Mouse (Mus musculus): ENCODE data around the gene Capns2. TPM values are rescaled to one million over a fixed set of nuclear protein-coding genes. Genes with fewer than 3 reads are reported as not detected.

Capns2 gene
- polyA plus RNA-seq, 1 experiment from 2014 or later: 0.16 TPM

- Histone ChIP-seq H3K4me1 (replicated peaks; ENCODE audit: control insufficient read depth, insufficient read depth, low read length) (no peaks in the 10 kb centered on the region), H3K27me3 (replicated peaks; ENCODE audit: control insufficient read depth, insufficient read depth, low read length) (no peaks in the 10 kb centered on the region), H3K9me3 (ENCODE audit: control insufficient read depth) (no peaks in the 10 kb centered on the region), H3K27ac (ENCODE audit: low read depth, low read length) (no peak overlapping the region), H3K4me3 (ENCODE audit: low read depth, low read length) (no peak overlapping the region), H3K36me3 (ENCODE audit: control insufficient read depth, insufficient read depth) (no peaks in the 10 kb centered on the region), H3K9ac (ENCODE audit: low read depth, low read length) (no peak overlapping the region), H3K4me2 (replicated peaks; ENCODE audit: low read depth) (no peak overlapping the region)
- 84% methylated on average over 3 of the region's 3 CpGs for WGBS
- TF ChIP-seq CTCF (IDR thresholded peaks at IDR 0.05; ENCODE audit: low read depth): no peak
- ATAC-seq: no peak
Observed at GRCm38 (mm10) chr8:92916082-92916481, 14.9 kb downstream of the Capns2 start.

DNA sequence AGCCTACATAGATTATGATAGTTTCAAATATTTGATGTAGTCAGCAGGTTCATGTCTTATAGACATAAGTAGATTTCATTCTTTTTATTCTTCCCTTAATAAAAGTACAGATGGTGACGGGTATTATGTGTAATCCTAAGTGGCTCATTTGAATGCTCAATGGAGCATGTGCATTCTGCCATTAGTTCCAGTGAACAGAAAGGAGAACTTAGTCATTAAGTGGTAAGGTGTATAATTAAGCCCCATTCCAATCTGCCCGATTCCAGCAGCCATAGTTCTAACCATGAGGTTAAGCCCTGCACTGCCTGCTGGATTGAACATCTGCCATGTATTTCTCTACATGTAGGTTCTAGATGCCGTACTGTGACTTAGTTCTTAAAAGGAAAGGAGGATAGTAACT is 20.6 kb downstream of the Capns2 start:
- Histone ChIP-seq H3K27ac (ENCODE audit: low read depth, low read length) (no peak overlapping the region), H3K4me3 (ENCODE audit: low read depth, low read length) (no peak overlapping the region), H3K36me3 (ENCODE audit: control insufficient read depth, insufficient read depth) (no peaks in the 10 kb centered on the region), H3K27me3 (replicated peaks; ENCODE audit: control insufficient read depth, insufficient read depth, low read length) (no peaks in the 10 kb centered on the region), H3K9ac (ENCODE audit: low read depth, low read length) (no peak overlapping the region), H3K4me1 (replicated peaks; ENCODE audit: control insufficient read depth, insufficient read depth, low read length) (no peaks in the 10 kb centered on the region), H3K4me2 (replicated peaks; ENCODE audit: low read depth) (no peak overlapping the region), H3K9me3 (ENCODE audit: control insufficient read depth) (no peaks in the 10 kb centered on the region)
- ATAC-seq: no peak
- WGBS: 93% methylated on average over 3 of the region's 3 CpGs
- no peak for TF ChIP-seq CTCF (IDR thresholded peaks at IDR 0.05; ENCODE audit: low read depth)

GRCm38 (mm10) chr8:92928986-92929385 is 27.8 kb downstream of the Capns2 start:
- no peak overlapping the region for H3K4me2 ChIP-seq (replicated peaks; ENCODE audit: low read depth)
- no peak overlapping the region for H3K4me3 ChIP-seq (ENCODE audit: low read depth, low read length)
- no peak overlapping the region for H3K27ac ChIP-seq (ENCODE audit: low read depth, low read length)
- H3K4me1 ChIP-seq (replicated peaks; ENCODE audit: control insufficient read depth, insufficient read depth, low read length): no peaks in the 10 kb centered on the region
- no peaks in the 10 kb centered on the region for H3K9me3 ChIP-seq (ENCODE audit: control insufficient read depth)
- H3K9ac ChIP-seq (ENCODE audit: low read depth, low read length): no peak overlapping the region
- TF ChIP-seq CTCF (IDR thresholded peaks at IDR 0.05; ENCODE audit: low read depth): no peak
- H3K36me3 ChIP-seq (ENCODE audit: control insufficient read depth, insufficient read depth): no peaks in the 10 kb centered on the region
- no peaks in the 10 kb centered on the region for H3K27me3 ChIP-seq (replicated peaks; ENCODE audit: control insufficient read depth, insufficient read depth, low read length)
- ATAC-seq: no peak
- 63% methylated on average over 4 of the region's 4 CpGs for WGBS

GRCm38 (mm10) chr8:92938056-92938455 is 36.8 kb downstream of the Capns2 start:
- no peak overlapping the region for H3K4me3 ChIP-seq (ENCODE audit: low read depth, low read length)
- no peaks in the 10 kb centered on the region for H3K36me3 ChIP-seq (ENCODE audit: control insufficient read depth, insufficient read depth)
- no peak for ATAC-seq
- H3K27me3 ChIP-seq (replicated peaks; ENCODE audit: control insufficient read depth, insufficient read depth, low read length): no peaks in the 10 kb centered on the region
- TF ChIP-seq CTCF (IDR thresholded peaks at IDR 0.05; ENCODE audit: low read depth): no peak
- no peaks in the 10 kb centered on the region for H3K4me1 ChIP-seq (replicated peaks; ENCODE audit: control insufficient read depth, insufficient read depth, low read length)
- H3K9ac ChIP-seq (ENCODE audit: low read depth, low read length): no peak overlapping the region
- no peak overlapping the region for H3K4me2 ChIP-seq (replicated peaks; ENCODE audit: low read depth)
- 71% methylated on average over 4 of the region's 4 CpGs for WGBS
- H3K27ac ChIP-seq (ENCODE audit: low read depth, low read length): no peak overlapping the region
- no peaks in the 10 kb centered on the region for H3K9me3 ChIP-seq (ENCODE audit: control insufficient read depth)

GRCm38 (mm10) chr8:92949071-92949470 is 47.9 kb downstream of the Capns2 start:
- TF ChIP-seq CTCF (IDR thresholded peaks at IDR 0.05; ENCODE audit: low read depth): no peak
- Histone ChIP-seq H3K27ac (ENCODE audit: low read depth, low read length) (no peak overlapping the region), H3K4me2 (replicated peaks; ENCODE audit: low read depth) (no peak overlapping the region), H3K9me3 (ENCODE audit: control insufficient read depth) (no peaks in the 10 kb centered on the region), H3K36me3 (ENCODE audit: control insufficient read depth, insufficient read depth) (no peaks in the 10 kb centered on the region), H3K4me1 (replicated peaks; ENCODE audit: control insufficient read depth, insufficient read depth, low read length) (no peaks in the 10 kb centered on the region), H3K4me3 (ENCODE audit: low read depth, low read length) (no peak overlapping the region), H3K27me3 (replicated peaks; ENCODE audit: control insufficient read depth, insufficient read depth, low read length) (no peaks in the 10 kb centered on the region), H3K9ac (ENCODE audit: low read depth, low read length) (no peak overlapping the region)
- 84% methylated on average over 4 of the region's 4 CpGs for WGBS
- ATAC-seq: no peak

DNA sequence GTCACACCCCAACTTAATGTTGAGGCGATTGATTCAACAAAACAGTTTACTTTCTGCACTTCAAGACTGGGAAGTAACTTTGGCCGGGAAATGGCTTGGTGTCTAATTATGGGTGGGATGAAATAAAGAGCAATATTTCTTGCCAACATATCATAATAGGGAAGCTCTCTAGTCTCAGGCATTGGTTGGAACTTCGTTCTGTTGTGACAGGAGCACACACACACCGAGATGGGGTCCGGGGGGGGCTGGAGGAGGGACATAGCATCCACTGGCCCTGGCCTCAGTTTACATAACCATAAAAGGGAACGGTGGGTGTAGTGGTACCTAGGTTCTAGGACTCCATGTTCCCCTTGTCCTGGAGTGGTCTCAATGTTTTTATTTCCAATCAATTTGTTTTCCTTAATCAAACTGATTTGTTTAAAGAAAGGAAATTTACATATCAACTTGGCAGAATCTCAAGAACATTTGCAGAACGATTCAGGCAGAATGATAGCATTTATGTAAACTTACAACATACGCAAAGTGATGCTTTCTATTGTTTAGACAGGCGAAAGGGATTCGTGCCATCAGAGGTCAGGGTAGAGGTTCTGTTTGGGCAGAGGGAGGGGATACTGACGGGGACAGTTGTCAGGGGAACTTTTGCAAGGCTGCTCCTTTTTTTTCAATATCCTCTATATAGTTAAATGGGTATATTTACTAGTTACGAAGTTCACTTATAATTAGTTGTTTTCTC is 49.6 kb downstream of the Capns2 start:
- Histone ChIP-seq H3K36me3 (ENCODE audit: control insufficient read depth, insufficient read depth) (no peaks in the 10 kb centered on the region), H3K9me3 (ENCODE audit: control insufficient read depth) (no peaks in the 10 kb centered on the region), H3K4me3 (ENCODE audit: low read depth, low read length) (no peak overlapping the region), H3K4me1 (replicated peaks; ENCODE audit: control insufficient read depth, insufficient read depth, low read length) (no peaks in the 10 kb centered on the region), H3K27ac (ENCODE audit: low read depth, low read length) (no peak overlapping the region), H3K9ac (ENCODE audit: low read depth, low read length) (no peak overlapping the region), H3K4me2 (replicated peaks; ENCODE audit: low read depth) (no peak overlapping the region), H3K27me3 (replicated peaks; ENCODE audit: control insufficient read depth, insufficient read depth, low read length) (no peaks in the 10 kb centered on the region)
- WGBS: 47% methylated on average over 12 of the region's 12 CpGs
- ATAC-seq: no peak
- TF ChIP-seq CTCF (IDR thresholded peaks at IDR 0.05; ENCODE audit: low read depth): no peak

Small RNAs within 50 kb of the gene (microRNA-seq; reads per million reads assigned to microRNA genes)
- gene Gm22151: not detected

Other genes with a start within 250 kb of the Capns2 start
- 0.10 and 0.16 TPM in 2 replicates for gene Irx6, start 227.1 kb upstream of the Capns2 start, polyA plus RNA-seq (2015; fragmentation: Nextera tagmentation; extraction: Ambion mirVana)
- gene Mmp2, start 74.1 kb upstream of the Capns2 start, polyA plus RNA-seq (2015; fragmentation: Nextera tagmentation; extraction: Ambion mirVana): 59.0 and 60.0 TPM in 2 replicates
- 7.3 TPM in 2 replicates for gene Lpcat2, start 46.1 kb upstream of the Capns2 start, polyA plus RNA-seq (2015; fragmentation: Nextera tagmentation; extraction: Ambion mirVana)
- not detected in 2 replicates for gene Slc6a2, start 58.7 kb downstream of the Capns2 start, polyA plus RNA-seq (2015; fragmentation: Nextera tagmentation; extraction: Ambion mirVana)
- gene Ces1a, start 146.8 kb downstream of the Capns2 start, polyA plus RNA-seq (2015; fragmentation: Nextera tagmentation; extraction: Ambion mirVana): not detected in 2 replicates
- 0.10 TPM in 1 of 2 replicates, not detected in the other for gene Ces1b, start 178.6 kb downstream of the Capns2 start, polyA plus RNA-seq (2015; fragmentation: Nextera tagmentation; extraction: Ambion mirVana)
- 6.0 TPM in 2 replicates for gene Ces1c, start 229.9 kb downstream of the Capns2 start, polyA plus RNA-seq (2015; fragmentation: Nextera tagmentation; extraction: Ambion mirVana)

Data from intestine, postnatal 0 days (tissue).